Mouse (Mus musculus): ENCODE measurements at regions not wholly inside any gene's neighbourhood (a gene's known extent, or its start where the extent isn't known, plus 50 kb on each side); places are given as distances from the start of the nearest gene placed in this dataset.

GRCm38 (mm10) chr2:78777589-78777988 lies 90.3 kb upstream of the Ube2e3 start:
- no peak for TF ChIP-seq POLR2A (IDR thresholded peaks at IDR 0.05; ENCODE audit: control insufficient read depth in 1 of 2, insufficient read depth in 1 of 2, low read depth in 1 of 2, low read length in 2 of 2, poor library complexity in 1 of 2)
- TF ChIP-seq BHLHE40 (IDR thresholded peaks at IDR 0.05; ENCODE audit: borderline replicate concordance, low read depth, low read length), result no peak
- no peak for TF ChIP-seq POLR2AphosphoS5 (IDR thresholded peaks at IDR 0.05; ENCODE audit: borderline replicate concordance, low read depth, low read length)
- no peak for TF ChIP-seq CTCF (IDR thresholded peaks at IDR 0.05 in 2 of 3, conservative IDR thresholded peaks at IDR 0.05 in 1 of 3; ENCODE audit: control insufficient read depth in 1 of 3, insufficient read depth in 1 of 3, low read depth in 2 of 3, low read length in 3 of 3, poor library complexity in 1 of 3, severe bottlenecking in 1 of 3)
- no peak for TF ChIP-seq EP300 (IDR thresholded peaks at IDR 0.05; ENCODE audit: low read depth in 1 of 2, low read length in 2 of 2)
- TF ChIP-seq NRF1 (IDR thresholded peaks at IDR 0.05; ENCODE audit: insufficient read depth, low read depth, low read length, poor library complexity, severe bottlenecking), result no peak
- TF ChIP-seq GATA1 (IDR thresholded peaks at IDR 0.05; ENCODE audit: low read depth, low read length), result no peak
- TF ChIP-seq MAFK (IDR thresholded peaks at IDR 0.05; ENCODE audit: borderline replicate concordance, low read depth, low read length), result no peak
- no peak for TF ChIP-seq RCOR1 (IDR thresholded peaks at IDR 0.05; ENCODE audit: low read depth, low read length)
- TF ChIP-seq ZKSCAN1 (IDR thresholded peaks at IDR 0.05; ENCODE audit: low read depth, low read length), result no peak
- TF ChIP-seq ETS1 (IDR thresholded peaks at IDR 0.05; ENCODE audit: low read depth, low read length), result no peak
